Mouse (Mus musculus): ENCODE results near the gene Hap1. TPM values are rescaled to one million over a fixed set of nuclear protein-coding genes. Genes with fewer than 3 reads are reported as not detected.

The Hap1 gene
- total and polyA plus RNA-seq, 2 experiments from 2014 or later, result 237 to 518 TPM

GRCm38 (mm10) chr11:100307900-100308299 lies 48.0 kb downstream of the Hap1 start:
- Histone ChIP-seq H3K27me3 (ENCODE audit: insufficient read depth, low read length) (no peaks in the 10 kb centered on the region), H3K36me3 (ENCODE audit: insufficient read depth) (no peaks in the 10 kb centered on the region), H3K27ac (ENCODE audit: low read depth, low read length) (no peak overlapping the region), H3K4me1 (ENCODE audit: insufficient read depth) (no peaks in the 10 kb centered on the region), H3K9ac (no peak overlapping the region), H3K4me3 (ENCODE audit: low read depth, low read length) (no peak overlapping the region), H3K9me3 (ENCODE audit: low read length) (no peaks in the 10 kb centered on the region), H3K4me2 (ENCODE audit: low read depth) (no peak overlapping the region)
- no peak for TF ChIP-seq CTCF (IDR thresholded peaks at IDR 0.05; ENCODE audit: low read depth)
- 93% methylated on average over 5 of the region's 5 CpGs for WGBS
- ATAC-seq, result no peak
- no peak for DNase-seq

DNA sequence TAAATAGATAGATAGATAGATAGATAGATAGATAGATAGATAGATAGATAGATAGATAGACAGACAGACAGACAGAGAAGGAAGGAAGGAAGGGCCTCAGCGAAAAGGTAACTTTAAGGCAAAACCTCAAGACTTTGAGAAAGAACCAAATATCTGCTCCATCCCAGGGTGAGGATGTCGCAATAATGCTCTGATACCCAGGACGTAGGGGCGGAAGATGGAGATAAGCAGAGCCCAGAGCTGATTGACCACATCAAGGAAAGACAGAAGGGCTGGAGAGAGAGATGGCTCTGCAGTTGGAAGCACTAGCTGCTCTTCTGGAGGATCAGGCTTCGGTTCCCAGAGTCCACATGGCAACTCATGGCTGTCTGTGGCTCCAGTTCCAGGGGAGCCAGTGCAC lies 54.6 kb downstream of the Hap1 start:
- DNase-seq (no peak), ATAC-seq (no peak)
- 94% methylated on average over 5 of the region's 5 CpGs for WGBS
- Histone ChIP-seq H3K4me1 (ENCODE audit: insufficient read depth) (no peaks in the 10 kb centered on the region), H3K4me3 (ENCODE audit: low read depth, low read length) (no peak overlapping the region), H3K27ac (ENCODE audit: low read depth, low read length) (no peak overlapping the region), H3K9ac (no peak overlapping the region), H3K4me2 (ENCODE audit: low read depth) (no peak overlapping the region), H3K36me3 (ENCODE audit: insufficient read depth) (no peaks in the 10 kb centered on the region), H3K9me3 (ENCODE audit: low read length) (no peaks in the 10 kb centered on the region), H3K27me3 (ENCODE audit: insufficient read depth, low read length) (no peaks in the 10 kb centered on the region)
- no peak for TF ChIP-seq CTCF (IDR thresholded peaks at IDR 0.05; ENCODE audit: low read depth)

DNA sequence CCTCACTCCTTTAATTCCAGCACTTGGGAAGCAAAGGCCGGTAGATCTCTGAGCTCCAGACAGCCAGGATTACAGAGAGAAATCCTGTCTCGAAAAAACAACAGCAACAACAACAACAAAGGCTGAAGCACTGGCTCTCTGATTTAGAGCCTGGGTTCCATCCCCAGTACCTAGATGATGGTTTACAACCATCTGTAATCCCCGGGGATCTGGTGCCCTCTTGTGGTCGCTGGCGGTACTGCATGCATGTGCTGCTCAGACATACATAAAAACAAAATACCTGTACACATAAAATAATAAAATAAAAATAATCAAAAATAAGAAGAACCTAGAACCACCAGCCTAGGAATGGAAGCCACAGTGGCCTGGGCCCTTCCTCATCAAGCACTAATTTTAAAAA lies 55.6 kb downstream of the Hap1 start:
- WGBS, result 16% methylated on average over 5 of the region's 5 CpGs

DNA sequence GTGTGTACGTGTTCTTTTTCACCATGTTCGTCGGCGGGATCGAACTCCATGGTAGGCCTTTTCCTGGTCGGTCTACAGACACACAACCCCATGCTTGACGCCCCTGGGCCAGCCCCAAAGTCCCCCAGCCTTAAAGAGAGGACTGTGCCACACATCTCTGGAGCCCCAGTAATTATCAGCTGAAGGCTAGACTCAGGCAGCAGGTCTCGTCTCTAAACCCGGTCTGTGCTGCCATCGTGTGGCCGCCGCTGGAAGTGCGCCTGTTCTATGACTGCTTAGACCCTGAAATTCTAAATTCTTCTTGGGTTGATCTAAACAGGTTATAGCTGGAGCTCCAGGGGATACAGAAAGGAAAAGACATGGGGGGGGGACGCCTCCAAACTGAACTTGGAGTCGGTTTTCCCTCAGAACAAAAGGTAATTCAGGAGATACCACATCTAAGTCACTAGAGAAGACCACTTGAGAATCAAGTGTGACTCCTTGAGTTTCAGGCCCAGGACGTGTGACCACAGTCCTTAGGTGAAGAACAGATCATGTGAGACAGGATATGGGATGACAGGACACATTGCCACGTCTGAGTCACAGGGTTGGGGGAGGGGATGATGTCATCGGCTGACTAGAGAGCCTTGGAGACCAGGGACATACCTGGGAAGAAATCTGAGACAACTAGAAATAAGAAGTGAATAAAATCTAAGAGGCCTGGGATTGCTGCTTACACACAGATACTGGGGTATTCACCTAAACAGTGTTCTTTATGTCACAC lies 57.5 kb downstream of the Hap1 start:
- Histone ChIP-seq H3K27ac (ENCODE audit: low read depth, low read length) (no peak overlapping the region), H3K4me2 (ENCODE audit: low read depth) (peak overlapping the region; percentile 37), H3K9ac (0 out of 2 replicates have a peak overlapping the region, but pooled peaks have one; percentile 15), H3K4me3 (ENCODE audit: low read depth, low read length) (no peak overlapping the region), H3K27me3 (ENCODE audit: insufficient read depth, low read length) (no peaks in the 10 kb centered on the region), H3K9me3 (ENCODE audit: low read length) (no peaks in the 10 kb centered on the region), H3K4me1 (ENCODE audit: insufficient read depth) (no peaks in the 10 kb centered on the region), H3K36me3 (ENCODE audit: insufficient read depth) (no peaks in the 10 kb centered on the region)
- peak; percentile 94 for TF ChIP-seq CTCF (IDR thresholded peaks at IDR 0.05; ENCODE audit: low read depth)
- DNase-seq, result peak; percentile 84
- ATAC-seq, result peak; percentile 74
- WGBS, result 23% methylated on average over 18 of the region's 18 CpGs

More for the DNA sequence above, 55.6 kb downstream of the Hap1 start:
- no peak overlapping the region for H3K27ac ChIP-seq (ENCODE audit: low read depth, low read length)
- no peak overlapping the region for H3K9ac ChIP-seq
- peak; percentile 93 for TF ChIP-seq CTCF (IDR thresholded peaks at IDR 0.05; ENCODE audit: low read depth)
- no peaks in the 10 kb centered on the region for H3K36me3 ChIP-seq (ENCODE audit: insufficient read depth)
- H3K4me2 ChIP-seq (ENCODE audit: low read depth), result no peak overlapping the region
- ATAC-seq (no peak), DNase-seq (peak; percentile 77)
- no peaks in the 10 kb centered on the region for H3K9me3 ChIP-seq (ENCODE audit: low read length)
- H3K4me3 ChIP-seq (ENCODE audit: low read depth, low read length), result no peak overlapping the region
- H3K4me1 ChIP-seq (ENCODE audit: insufficient read depth), result no peaks in the 10 kb centered on the region
- no peaks in the 10 kb centered on the region for H3K27me3 ChIP-seq (ENCODE audit: insufficient read depth, low read length)

DNA sequence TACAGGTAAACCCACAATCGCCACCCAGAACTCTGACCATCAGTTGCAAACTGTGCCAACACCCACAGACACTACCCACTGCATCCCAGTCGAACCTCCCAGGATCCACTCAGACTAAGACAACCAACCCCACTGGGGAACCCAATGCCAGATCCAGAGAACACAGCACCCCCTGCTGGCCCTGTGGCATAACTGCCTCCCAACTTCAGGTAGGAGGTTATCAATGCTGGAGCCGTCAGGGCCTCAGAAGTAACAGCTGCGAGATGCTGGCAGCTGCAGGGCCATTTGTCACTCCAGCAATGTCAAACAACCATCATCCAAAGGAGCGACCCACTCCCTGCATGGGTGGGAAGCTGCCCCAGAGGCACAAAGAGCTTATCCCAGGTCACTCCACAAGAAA lies 58.1 kb downstream of the Hap1 start:
- Histone ChIP-seq H3K9me3 (ENCODE audit: low read length) (no peaks in the 10 kb centered on the region), H3K9ac (0 out of 2 replicates have a peak overlapping the region, but pooled peaks have one; percentile 15), H3K4me2 (ENCODE audit: low read depth) (peak overlapping the region; percentile 37; the same call in 1 of the 2 replicates), H3K36me3 (ENCODE audit: insufficient read depth) (no peaks in the 10 kb centered on the region), H3K27ac (ENCODE audit: low read depth, low read length) (no peak overlapping the region), H3K4me1 (ENCODE audit: insufficient read depth) (no peaks in the 10 kb centered on the region), H3K27me3 (ENCODE audit: insufficient read depth, low read length) (no peaks in the 10 kb centered on the region), H3K4me3 (ENCODE audit: low read depth, low read length) (no peak overlapping the region)
- DNase-seq (no peak), ATAC-seq (0 out of 2 replicates have a peak, but pooled peaks have one; percentile 12)
- WGBS, result 41% methylated on average over 5 of the region's 5 CpGs
- TF ChIP-seq CTCF (IDR thresholded peaks at IDR 0.05; ENCODE audit: low read depth), result peak; percentile 68

Other genes starting within 250 kb of the Hap1 start
- not detected in 2 replicates for gene Krt13, start 234.6 kb downstream of the Hap1 start, total RNA-seq (2014; rRNA removed)
- gene Krt13, start 234.6 kb downstream of the Hap1 start, polyA plus RNA-seq (2015; fragmentation: Nextera tagmentation; extraction: Ambion mirVana), result 0.31 TPM in 1 of 2 replicates, not detected in the other
- not detected in 2 replicates for gene Krt15, start 220.2 kb downstream of the Hap1 start, total RNA-seq (2014; rRNA removed)
- 0.17 and 0.47 TPM in 2 replicates for gene Krt15, start 220.2 kb downstream of the Hap1 start, polyA plus RNA-seq (2015; fragmentation: Nextera tagmentation; extraction: Ambion mirVana)
- 5.8 and 6.5 TPM in 2 replicates for gene Krt19, start 207.5 kb downstream of the Hap1 start, total RNA-seq (2014; rRNA removed)
- 3.8 and 7.0 TPM in 2 replicates for gene Krt19, start 207.5 kb downstream of the Hap1 start, polyA plus RNA-seq (2015; fragmentation: Nextera tagmentation; extraction: Ambion mirVana)
- gene Krt9, start 162.9 kb downstream of the Hap1 start, total RNA-seq (2014; rRNA removed), result not detected in 2 replicates
- 0.06 TPM in 1 of 2 replicates, not detected in the other for gene Krt9, start 162.9 kb downstream of the Hap1 start, polyA plus RNA-seq (2015; fragmentation: Nextera tagmentation; extraction: Ambion mirVana)
- gene Krt14, start 148.6 kb downstream of the Hap1 start, total RNA-seq (2014; rRNA removed), result 0.14 and 0.15 TPM in 2 replicates
- 0.63 and 0.88 TPM in 2 replicates for gene Krt14, start 148.6 kb downstream of the Hap1 start, polyA plus RNA-seq (2015; fragmentation: Nextera tagmentation; extraction: Ambion mirVana)
- not detected in 2 replicates for gene Krt16, start 107.2 kb downstream of the Hap1 start, total RNA-seq (2014; rRNA removed)
- gene Krt16, start 107.2 kb downstream of the Hap1 start, polyA plus RNA-seq (2015; fragmentation: Nextera tagmentation; extraction: Ambion mirVana), result not detected in 2 replicates
- 0.31 TPM in 1 of 2 replicates, not detected in the other for gene Krt17, start 95.1 kb downstream of the Hap1 start, total RNA-seq (2014; rRNA removed)
- gene Krt17, start 95.1 kb downstream of the Hap1 start, polyA plus RNA-seq (2015; fragmentation: Nextera tagmentation; extraction: Ambion mirVana), result 0.47 and 0.51 TPM in 2 replicates
- gene Krt42, start 86.3 kb downstream of the Hap1 start, total RNA-seq (2014; rRNA removed), result not detected in 2 replicates
- gene Krt42, start 86.3 kb downstream of the Hap1 start, polyA plus RNA-seq (2015; fragmentation: Nextera tagmentation; extraction: Ambion mirVana), result not detected in 2 replicates
- 105 and 115 TPM in 2 replicates for gene Eif1, start 36.2 kb downstream of the Hap1 start, total RNA-seq (2014; rRNA removed)
- gene Eif1, start 36.2 kb downstream of the Hap1 start, polyA plus RNA-seq (2015; fragmentation: Nextera tagmentation; extraction: Ambion mirVana), result 1,342 and 1,370 TPM in 2 replicates
- gene Gast, start 21.7 kb downstream of the Hap1 start, total RNA-seq (2014; rRNA removed), result not detected in 2 replicates
- gene Gast, start 21.7 kb downstream of the Hap1 start, polyA plus RNA-seq (2015; fragmentation: Nextera tagmentation; extraction: Ambion mirVana), result 0.48 and 0.51 TPM in 2 replicates
- gene Jup, start 41.6 kb upstream of the Hap1 start, total RNA-seq (2014; rRNA removed), result 76.6 and 106 TPM in 2 replicates
- gene Jup, start 41.6 kb upstream of the Hap1 start, polyA plus RNA-seq (2015; fragmentation: Nextera tagmentation; extraction: Ambion mirVana), result 59.4 and 67.0 TPM in 2 replicates
- gene P3h4, start 58.7 kb upstream of the Hap1 start, total RNA-seq (2014; rRNA removed), result 16.8 and 27.1 TPM in 2 replicates
- 17.9 and 19.8 TPM in 2 replicates for gene P3h4, start 58.7 kb upstream of the Hap1 start, polyA plus RNA-seq (2015; fragmentation: Nextera tagmentation; extraction: Ambion mirVana)
- 18.1 and 34.6 TPM in 2 replicates for gene Fkbp10, start 59.6 kb upstream of the Hap1 start, total RNA-seq (2014; rRNA removed)
- 23.3 and 23.4 TPM in 2 replicates for gene Fkbp10, start 59.6 kb upstream of the Hap1 start, polyA plus RNA-seq (2015; fragmentation: Nextera tagmentation; extraction: Ambion mirVana)
- 63.0 and 80.5 TPM in 2 replicates for gene Nt5c3b, start 85.7 kb upstream of the Hap1 start, total RNA-seq (2014; rRNA removed)
- gene Nt5c3b, start 85.7 kb upstream of the Hap1 start, polyA plus RNA-seq (2015; fragmentation: Nextera tagmentation; extraction: Ambion mirVana), result 113 and 118 TPM in 2 replicates
- 0.29 and 0.46 TPM in 2 replicates for gene Klhl10, start 85.8 kb upstream of the Hap1 start, total RNA-seq (2014; rRNA removed)
- 0.53 and 0.65 TPM in 2 replicates for gene Klhl10, start 85.8 kb upstream of the Hap1 start, polyA plus RNA-seq (2015; fragmentation: Nextera tagmentation; extraction: Ambion mirVana)
- gene Klhl11, start 116.6 kb upstream of the Hap1 start, total RNA-seq (2014; rRNA removed), result 60.1 and 73.9 TPM in 2 replicates
- gene Klhl11, start 116.6 kb upstream of the Hap1 start, polyA plus RNA-seq (2015; fragmentation: Nextera tagmentation; extraction: Ambion mirVana), result 7.8 and 9.6 TPM in 2 replicates
- gene Acly, start 171.9 kb upstream of the Hap1 start, total RNA-seq (2014; rRNA removed), result 199 and 203 TPM in 2 replicates
- gene Acly, start 171.9 kb upstream of the Hap1 start, polyA plus RNA-seq (2015; fragmentation: Nextera tagmentation; extraction: Ambion mirVana), result 89.9 and 109 TPM in 2 replicates
- 1.2 and 2.2 TPM in 2 replicates for gene Ttc25, start 189.5 kb upstream of the Hap1 start, total RNA-seq (2014; rRNA removed)
- gene Ttc25, start 189.5 kb upstream of the Hap1 start, polyA plus RNA-seq (2015; fragmentation: Nextera tagmentation; extraction: Ambion mirVana), result 1.1 and 1.8 TPM in 2 replicates
- 37.3 and 41.5 TPM in 2 replicates for gene Cnp, start 218.8 kb upstream of the Hap1 start, total RNA-seq (2014; rRNA removed)
- gene Cnp, start 218.8 kb upstream of the Hap1 start, polyA plus RNA-seq (2015; fragmentation: Nextera tagmentation; extraction: Ambion mirVana), result 44.8 and 56.2 TPM in 2 replicates